Mouse (Mus musculus) MEL (cell line): ENCODE results near the gene Ints14.

Source experiments
- CTCF ChIP-seq, 3 experiments: IDR thresholded peaks in 2 of 3; conservative IDR thresholded peaks in 1 of 3; 2 replicates each; pipeline ENCODE4 v1.5.1; 2011 to 2012; ENCODE audit warnings: low read length in 3 of 3, low read depth in 2 of 3, mild to moderate bottlenecking in 2 of 3, improper control_type of control experiment in 1 of 3, inconsistent platforms in 1 of 3, mixed read lengths in 1 of 3, moderate library complexity in 1 of 3; ENCODE audit not compliant: control insufficient read depth in 1 of 3, insufficient read depth in 1 of 3, poor library complexity in 1 of 3, severe bottlenecking in 1 of 3
- E2F4 ChIP-seq: IDR thresholded peaks from 2 replicates; pipeline ENCODE4 v1.6.1; 2011; ENCODE audit warnings: low read depth, low read length, improper control_type of control experiment, borderline replicate concordance
- EP300 ChIP-seq, 2 experiments: IDR thresholded peaks; 2 replicates each; pipeline ENCODE4 v1.6.1; 2011; ENCODE audit warnings: improper control_type of control experiment in 2 of 2, low read length in 2 of 2, low read depth in 1 of 2, mild to moderate bottlenecking in 1 of 2
- HCFC1 ChIP-seq: IDR thresholded peaks from 2 replicates; pipeline ENCODE4 v1.6.1; 2012; ENCODE audit warnings: low read depth, mild to moderate bottlenecking, inconsistent platforms, low read length, improper control_type of control experiment, moderate library complexity
- MAFK ChIP-seq: IDR thresholded peaks from 2 replicates; pipeline ENCODE4 v1.6.1; 2011; ENCODE audit warnings: low read depth, mild to moderate bottlenecking, low read length, improper control_type of control experiment, borderline replicate concordance
- POLR2A ChIP-seq, 2 experiments: IDR thresholded peaks; 2 replicates each; pipeline ENCODE4 v1.6.1; 2011 to 2012; ENCODE audit warnings: low read length in 2 of 2, mild to moderate bottlenecking in 2 of 2, control low read depth in 1 of 2, improper control_type of control experiment in 1 of 2, low read depth in 1 of 2, moderate library complexity in 1 of 2; ENCODE audit not compliant: control insufficient read depth in 1 of 2, insufficient read depth in 1 of 2, poor library complexity in 1 of 2
- POLR2AphosphoS5 ChIP-seq: IDR thresholded peaks from 2 replicates; pipeline ENCODE4 v1.6.1; 2012; ENCODE audit warnings: low read depth, borderline replicate concordance, mild to moderate bottlenecking, inconsistent platforms, low read length, moderate library complexity, mixed read lengths
- USF2 ChIP-seq, 2 experiments: IDR thresholded peaks; 2 replicates each; pipeline ENCODE4 v1.6.1; 2011 to 2012; ENCODE audit warnings: improper control_type of control experiment in 2 of 2, low read length in 2 of 2, borderline replicate concordance in 1 of 2, inconsistent platforms in 1 of 2, low read depth in 1 of 2, mild to moderate bottlenecking in 1 of 2; ENCODE audit not compliant: insufficient read depth in 1 of 2

GRCm38 (mm10) chr9:64913973-64914372 lies 46.7 kb upstream of the Ints14 start:
- TF ChIP-seq POLR2AphosphoS5: no peak
- TF ChIP-seq CTCF (IDR thresholded peaks at IDR 0.05 in 2 of 3, conservative IDR thresholded peaks at IDR 0.05 in 1 of 3; ENCODE audit: control insufficient read depth in 1 of 3, insufficient read depth in 1 of 3, low read depth in 2 of 3, low read length in 3 of 3, poor library complexity in 1 of 3, severe bottlenecking in 1 of 3): no peak
- no peak for TF ChIP-seq POLR2A (IDR thresholded peaks at IDR 0.05; ENCODE audit: control insufficient read depth in 1 of 2, insufficient read depth in 1 of 2, low read depth in 1 of 2, low read length in 2 of 2, poor library complexity in 1 of 2)
- no peak for TF ChIP-seq HCFC1
- no peak for TF ChIP-seq USF2 (IDR thresholded peaks at IDR 0.05; ENCODE audit: borderline replicate concordance in 1 of 2, insufficient read depth in 1 of 2, low read depth in 1 of 2, low read length in 2 of 2)
- TF ChIP-seq MAFK: no peak
- TF ChIP-seq EP300 (IDR thresholded peaks at IDR 0.05; ENCODE audit: low read depth in 1 of 2, low read length in 2 of 2): no peak
- TF ChIP-seq E2F4: no peak
